Mouse (Mus musculus): ENCODE data around the gene Vmn1r64.
"Not testable (repeated sequence)": the region's sequence is repeated elsewhere in the genome, so short reads cannot be mapped to it uniquely, and the experiment has no call there.

The Vmn1r64 gene

GRCm38 (mm10) chr7:5884442-5884841 is at the start of gene Vmn1r64:
Vmn1r64 (minus strand) TSS chr7:5884542.
- in situ Hi-C loops (cut with MboI; ENCODE audit: low sequenced_read_pairs): no loop called here

GRCm38 (mm10) chr7:5899238-5899637 is 14.9 kb upstream of the Vmn1r64 start:
- in situ Hi-C loops (cut with MboI; ENCODE audit: low sequenced_read_pairs): no loop called here

GRCm38 (mm10) chr7:5897245-5897644 is 12.9 kb upstream of the Vmn1r64 start:
- in situ Hi-C loops (cut with MboI; ENCODE audit: low sequenced_read_pairs): not testable (repeated sequence)
